Mouse (Mus musculus) ZHBTc4 (cell line): Measurements from ENCODE around the gene Ctnnd1.

Experiments
- DNase-seq: peaks from one replicate; pipeline ENCODE4 v3.0.0-alpha.2; 2011; ENCODE audit warnings: low read depth, low spot score

Gene Ctnnd1

GRCm38 (mm10) chr2:84647051-84647568 lies 3.5 kb downstream of the Ctnnd1 start:
- DNase-seq: no peak

DNA sequence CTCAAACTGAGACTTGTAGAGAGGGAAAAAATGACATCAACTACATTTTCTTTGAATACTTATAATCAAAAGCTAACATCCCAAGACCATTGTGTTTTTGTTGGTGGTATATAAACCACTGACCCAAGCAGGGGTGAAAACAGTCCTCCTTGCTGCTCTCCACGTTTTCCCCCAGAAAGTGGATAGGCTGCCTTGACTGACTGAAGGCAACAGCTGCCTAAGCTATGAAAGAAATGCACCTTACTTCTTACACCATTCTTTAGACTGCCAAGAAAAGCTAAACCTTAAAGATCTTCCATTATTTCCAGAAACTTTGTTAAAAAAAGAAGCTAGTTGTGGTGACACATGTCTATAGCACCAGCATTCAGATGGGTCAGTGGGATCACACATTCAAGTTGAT lies 4.4 kb downstream of the Ctnnd1 start:
- no peak for DNase-seq

DNA sequence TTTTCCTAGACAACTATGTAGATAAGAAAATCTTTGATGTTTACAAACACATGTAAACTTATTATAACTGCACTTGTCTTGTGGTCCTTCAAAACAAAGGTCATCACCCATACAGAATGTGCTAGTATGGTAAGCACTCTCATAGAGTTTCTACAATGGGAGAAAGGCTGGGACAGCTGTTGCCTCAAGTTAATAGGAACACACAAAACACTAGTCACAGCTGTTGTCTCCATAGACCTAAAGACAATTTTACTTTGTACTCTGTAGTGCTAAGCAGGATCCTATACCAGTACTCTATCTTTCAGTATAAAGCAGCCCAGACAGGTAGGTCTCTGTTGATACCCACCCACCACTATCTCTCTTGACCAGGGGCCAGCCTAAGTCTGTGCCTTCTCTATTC lies 9.7 kb downstream of the Ctnnd1 start:
- DNase-seq: no peak

- DNase-seq: no peak
Observed at GRCm38 (mm10) chr2:84638428-84639220, 11.9 kb downstream of the Ctnnd1 start.

- DNase-seq: no peak
Observed at GRCm38 (mm10) chr2:84637452-84638165, 13.0 kb downstream of the Ctnnd1 start.

- DNase-seq: peak; percentile 36
Observed at GRCm38 (mm10) chr2:84636231-84636741, 14.3 kb downstream of the Ctnnd1 start.

DNA sequence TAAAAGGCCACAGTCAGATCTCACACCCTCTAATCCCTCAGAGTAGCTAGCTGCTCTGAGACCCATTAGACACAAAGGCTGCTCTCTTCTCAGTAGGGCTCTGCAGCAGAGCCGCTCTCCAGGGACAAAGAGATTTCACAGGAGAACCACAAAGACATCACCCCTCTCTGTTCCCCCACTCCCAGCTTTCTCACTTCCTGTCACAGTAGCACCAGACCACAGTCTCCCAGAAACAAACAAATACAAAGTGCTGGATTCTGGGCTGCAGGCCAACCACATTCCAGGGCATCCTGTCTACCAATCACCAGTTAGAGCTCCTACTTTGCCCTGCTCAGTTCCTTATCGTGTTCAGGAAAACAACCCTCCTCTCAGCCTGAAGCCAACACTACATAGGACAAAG lies 15.0 kb downstream of the Ctnnd1 start:
- peak; percentile 80 for DNase-seq

DNA sequence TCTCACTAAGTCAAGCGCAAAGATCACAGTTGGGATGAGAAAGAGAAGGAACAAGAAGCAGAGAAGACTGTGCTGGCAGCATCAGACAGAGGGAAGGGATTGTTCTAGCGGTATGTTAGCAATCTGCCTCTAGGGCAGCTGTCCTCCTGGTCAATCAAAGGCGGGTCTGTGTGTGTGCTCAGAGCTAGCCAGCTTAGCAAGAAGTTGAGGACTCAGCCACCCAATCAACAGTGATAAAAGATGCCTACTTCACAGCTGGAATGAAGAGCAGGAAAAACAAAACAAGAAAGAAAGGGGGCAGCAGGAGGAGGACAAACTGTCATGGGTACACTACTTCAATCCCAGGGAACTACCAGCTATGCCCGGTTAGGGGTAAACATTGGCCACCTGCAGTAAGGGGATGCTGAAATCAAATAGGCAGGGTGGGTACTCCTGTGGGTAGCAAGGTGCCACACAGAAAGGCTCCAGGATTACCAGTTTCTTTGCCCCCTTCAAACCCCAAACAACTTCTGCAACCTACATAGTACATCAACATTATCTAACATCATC lies 15.6 kb downstream of the Ctnnd1 start:
- no peak for DNase-seq

DNA sequence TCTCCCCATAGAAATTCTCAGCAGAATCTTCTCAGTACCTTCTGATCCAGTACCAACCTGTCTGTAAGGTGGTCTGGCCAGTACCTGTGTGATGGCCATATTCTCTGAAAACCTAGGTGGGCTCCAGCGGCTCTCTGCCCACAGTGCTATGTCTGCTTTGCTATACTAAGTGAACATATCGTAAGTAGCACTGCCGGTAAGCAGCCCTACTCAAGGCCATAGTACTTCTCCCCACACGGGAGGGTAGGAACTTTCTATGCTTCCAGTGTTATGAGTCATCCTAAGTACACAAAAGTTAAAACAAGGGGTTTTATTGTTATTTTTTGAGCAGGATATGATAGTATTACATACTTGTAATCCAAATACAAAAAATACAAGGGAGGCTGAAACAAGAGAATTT lies 16.6 kb downstream of the Ctnnd1 start:
- DNase-seq: no peak

- peak; percentile 69 for DNase-seq
Observed at GRCm38 (mm10) chr2:84632999-84633398, 17.6 kb downstream of the Ctnnd1 start.

- no peak for DNase-seq
Observed at GRCm38 (mm10) chr2:84632001-84632400, 18.6 kb downstream of the Ctnnd1 start.

GRCm38 (mm10) chr2:84627036-84627435 lies 23.5 kb downstream of the Ctnnd1 start:
- no peak for DNase-seq

GRCm38 (mm10) chr2:84626366-84626975 lies 24.1 kb downstream of the Ctnnd1 start:
- DNase-seq: no peak

DNA sequence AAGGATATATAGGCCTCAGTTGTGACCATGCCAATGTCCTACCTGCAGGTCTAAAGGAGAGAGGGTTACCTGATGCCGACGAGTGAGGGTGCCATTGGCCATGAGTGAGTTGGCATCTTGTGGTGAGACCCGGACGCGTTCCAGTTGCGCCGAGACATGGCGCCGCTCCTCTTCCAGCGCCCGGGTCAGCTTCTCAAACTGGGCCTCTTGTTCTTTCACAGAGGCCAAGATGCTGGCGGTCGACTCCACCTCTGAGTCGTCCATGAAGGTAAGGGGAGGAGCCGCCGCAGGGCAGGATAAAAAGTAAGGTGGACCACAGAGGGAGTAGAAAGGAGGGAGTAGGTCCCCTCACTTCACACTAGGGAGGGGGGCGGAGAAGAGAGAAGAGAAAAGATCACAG lies 26.4 kb downstream of the Ctnnd1 start:
- DNase-seq: peak; percentile 39

DNA sequence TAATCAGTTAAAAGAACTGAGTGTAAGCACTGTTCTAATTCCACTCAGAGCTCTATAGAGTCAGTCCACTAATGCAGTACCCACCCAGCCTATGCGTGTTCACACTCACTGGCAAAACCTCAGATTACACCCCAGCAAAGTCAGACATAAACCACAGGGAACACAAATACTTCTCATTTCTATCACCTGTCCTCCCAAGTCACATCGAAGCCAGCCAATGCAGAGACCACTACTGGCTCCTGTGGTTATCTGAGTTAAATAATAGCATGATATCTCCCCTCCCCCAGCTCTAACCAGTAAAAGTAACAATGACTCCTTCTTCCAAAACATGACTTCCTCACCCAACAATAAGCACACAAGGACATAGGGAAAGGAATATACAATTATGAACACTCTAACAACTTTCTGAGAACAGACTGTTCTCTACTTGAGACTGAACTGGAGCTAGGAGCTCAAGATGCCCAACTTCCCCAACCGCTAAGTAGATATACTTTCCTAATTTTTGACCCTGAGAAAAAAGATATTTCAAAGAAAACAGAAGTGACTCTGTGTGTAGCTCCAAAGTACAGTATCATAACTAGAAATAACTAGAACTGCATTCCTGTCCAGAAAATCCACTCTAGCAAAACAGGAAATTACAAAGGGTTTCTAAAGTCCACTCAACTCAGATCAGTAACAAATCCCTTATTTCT lies 27.0 kb downstream of the Ctnnd1 start:
- no peak for DNase-seq

DNA sequence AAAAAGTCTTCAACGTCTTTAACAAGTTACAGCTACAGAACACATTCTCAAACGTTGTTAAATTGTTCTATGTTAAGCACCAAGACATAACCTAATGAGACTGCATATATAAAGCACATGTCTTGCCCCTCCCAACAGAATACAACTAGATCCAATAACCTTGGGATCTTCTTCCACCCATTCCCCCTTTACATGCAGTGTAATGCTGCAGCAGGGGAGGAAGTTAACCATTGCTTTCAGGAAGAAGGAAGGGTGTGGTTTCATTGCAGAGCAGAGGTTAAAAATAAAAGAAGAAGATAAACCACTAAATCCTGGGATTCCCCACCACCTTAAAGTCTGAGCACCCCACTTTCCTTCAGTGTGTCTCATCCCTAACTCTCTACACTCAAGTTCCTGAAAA lies 27.9 kb downstream of the Ctnnd1 start:
- peak; percentile 20 for DNase-seq

- no peak for DNase-seq
Observed at GRCm38 (mm10) chr2:84619646-84620340, 30.8 kb downstream of the Ctnnd1 start.

GRCm38 (mm10) chr2:84618914-84619313 lies 31.7 kb downstream of the Ctnnd1 start:
- peak; percentile 35 for DNase-seq

- peak; percentile 66 for DNase-seq
Observed at GRCm38 (mm10) chr2:84617637-84618515, 32.7 kb downstream of the Ctnnd1 start.

- no peak for DNase-seq
Observed at GRCm38 (mm10) chr2:84612764-84613163, 37.8 kb downstream of the Ctnnd1 start.
